Mouse (Mus musculus) spleen, adult 2 months (tissue): Measurements from ENCODE around the gene Snrnp70.

Experiments used
- CTCF ChIP-seq: fragments of 200-500 bp; IDR thresholded peaks from 2 replicates; pipeline ENCODE4 v1.5.1; 2011; ENCODE audit warnings: mild to moderate bottlenecking, inconsistent platforms; ENCODE audit not compliant: insufficient read depth, insufficient read length, insufficient replicate concordance; ENCODE audit errors: extremely low read depth
- POLR2A ChIP-seq: fragments of 200-500 bp; IDR thresholded peaks from 2 replicates; pipeline ENCODE4 v1.6.1; 2011; ENCODE audit warnings: low read depth, low read length, inconsistent platforms

DNA sequence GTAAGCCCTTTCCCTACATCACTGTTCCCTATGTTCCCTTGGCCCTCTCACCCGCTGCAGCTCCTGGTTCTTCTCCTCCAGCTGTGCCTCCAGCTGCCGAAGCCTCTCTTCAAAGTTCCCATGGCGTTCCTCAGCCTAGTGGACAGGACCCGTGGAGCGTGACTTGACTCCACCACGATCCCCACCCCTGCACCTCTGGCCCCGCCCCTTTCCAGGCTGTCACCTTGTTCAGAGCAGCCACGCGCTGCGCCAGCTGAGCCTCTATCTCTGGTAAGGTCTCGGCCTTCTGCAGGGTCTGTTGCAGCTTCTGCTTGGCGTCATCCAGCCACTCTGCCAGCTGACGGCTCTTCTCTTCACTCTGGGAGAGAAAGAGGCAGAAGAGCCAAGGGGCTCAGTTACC, 39.5 kb downstream of the Snrnp70 start:
- TF ChIP-seq POLR2A (no peak), CTCF (no peak)
